Mouse (Mus musculus): Measurements from ENCODE around the gene Ssbp3.

DNA sequence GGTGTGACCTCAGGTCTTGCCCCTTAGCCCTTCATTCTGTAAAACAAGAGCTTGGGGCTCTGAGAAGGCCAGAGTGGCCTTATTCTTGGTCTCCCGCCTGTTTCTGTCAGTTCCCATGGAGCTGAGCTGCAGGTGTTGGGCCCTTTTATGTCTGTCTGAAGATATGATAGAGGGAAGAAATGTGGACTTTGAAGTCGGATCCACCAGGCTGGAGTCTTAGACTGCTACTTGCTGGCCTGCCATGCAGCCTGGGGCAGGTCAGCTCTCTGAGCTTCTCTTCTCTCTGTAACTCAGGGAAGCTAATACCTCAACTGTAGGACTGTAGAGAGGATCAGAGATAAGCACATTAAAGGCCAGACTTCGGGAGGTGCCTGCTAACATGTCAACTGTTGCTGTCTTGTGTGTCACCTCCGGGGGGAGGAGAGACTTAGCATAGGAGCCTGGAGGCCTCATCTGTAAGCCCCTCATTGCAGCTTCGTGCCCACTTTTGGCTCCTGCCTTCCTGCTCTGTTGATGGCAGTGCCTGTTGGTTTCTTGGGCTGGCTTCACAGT is 90.8 kb downstream of the Ssbp3 start:
- TF ChIP-seq CTCF (IDR thresholded peaks at IDR 0.05; ENCODE audit: borderline replicate concordance, insufficient read depth, low read length) (no peak), POLR2A (IDR thresholded peaks at IDR 0.05; ENCODE audit: low read depth, low read length) (no peak)
